Comparison of ENCODE assay signal across 8 mouse cellular contexts in the genomic region with DNA sequence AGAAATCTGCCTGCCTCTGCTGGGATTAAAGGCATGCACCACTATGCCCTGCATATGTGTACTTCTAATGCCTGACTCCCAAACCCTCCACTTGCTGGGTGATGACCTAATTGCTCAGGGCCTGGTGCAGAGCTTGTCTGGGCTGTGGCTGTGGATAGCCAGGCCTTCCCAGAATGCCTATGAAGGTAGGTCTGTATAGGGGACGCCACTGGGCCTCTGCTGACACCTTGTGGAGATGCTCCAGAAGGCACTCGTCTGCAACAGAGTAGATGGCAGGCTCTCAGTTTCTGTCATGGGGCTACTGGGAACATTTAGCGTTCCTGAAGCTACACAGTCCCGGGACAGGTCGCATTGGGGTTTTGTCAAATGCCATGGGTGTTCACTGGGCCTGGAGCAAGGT.
A peak's percentile ranks its signal among the peaks of the same experiment; 100 is the strongest.
DNase-seq lines count a peak whose midpoint lies in the region; ATAC-seq and TF ChIP-seq lines count a peak whose summit lies in the region.

No protein-coding gene starts in this region.

- intact Hi-C loops in heart, postnatal 10 days (cut with DNase I), result loop anchor here (1.0 to 10.0 kb wide), 4 partner anchors 37 to 419 kb away; no protein-coding TSS in a partner anchor

- DNase-seq in CD8-positive naive resting alpha-beta T cell, adult 2 months (ENCODE audit: low read depth in 2 of 2, low spot score in 2 of 2), result peak; percentile 57 to 68
- peak; percentile 14 for DNase-seq in c-Kit-positive CD71-positive TER-119-positive erythroid progenitor cells, embryonic 14.5 days (ENCODE audit: low spot score)
- peak; percentile 91 to 93 for DNase-seq in heart, postnatal 10 days
- peak; percentile 83 to 93 for DNase-seq in kidney, postnatal 36 days
- peak; percentile 10 for DNase-seq in liver, embryonic 13.5 days
- peak; percentile 87 for DNase-seq in stomach, postnatal 0 days (ENCODE audit: low spot score)

- no peaks in the 10 kb centered on the region for H3K36me3 ChIP-seq in forebrain, embryonic 15.5 days
- no peaks in the 10 kb centered on the region for H3K36me3 ChIP-seq in liver, embryonic 13.5 days
- H3K36me3 ChIP-seq in neural tube, embryonic 13.5 days, result no peaks in the 10 kb centered on the region
- H3K36me3 ChIP-seq in stomach, postnatal 0 days (ENCODE audit: control insufficient read depth, insufficient read depth, low read length), result no peaks in the 10 kb centered on the region

- no peaks in the 10 kb centered on the region for H3K9me3 ChIP-seq in forebrain, embryonic 15.5 days
- H3K9me3 ChIP-seq in liver, embryonic 13.5 days (replicated peaks), result no peaks in the 10 kb centered on the region
- no peaks in the 10 kb centered on the region for H3K9me3 ChIP-seq in neural tube, embryonic 13.5 days
- H3K9me3 ChIP-seq in stomach, postnatal 0 days (ENCODE audit: control insufficient read depth, low read length), result no peaks in the 10 kb centered on the region

- no peak overlapping the region for H3K27ac ChIP-seq in forebrain, embryonic 15.5 days (replicated peaks)
- no peak overlapping the region for H3K27ac ChIP-seq in liver, embryonic 13.5 days
- no peak overlapping the region for H3K27ac ChIP-seq in neural tube, embryonic 13.5 days (replicated peaks)
- H3K27ac ChIP-seq in stomach, postnatal 0 days (replicated peaks), result no peak overlapping the region

- peak; percentile 98 for TF ChIP-seq CTCF in stomach, postnatal 0 days (IDR thresholded peaks at IDR 0.05; ENCODE audit: low read depth)

- no peak for TF ChIP-seq EP300 in stomach, postnatal 0 days (optimal IDR thresholded peaks at IDR 0.05)

- WGBS in forebrain, embryonic 15.5 days, result 25% methylated on average over 5 of the region's 5 CpGs
- WGBS in liver, embryonic 13.5 days (ENCODE audit: insufficient replicate concordance), result 9% methylated on average over 5 of the region's 5 CpGs
- 13% methylated on average over 5 of the region's 5 CpGs for WGBS in neural tube, embryonic 13.5 days
- WGBS in stomach, postnatal 0 days, result 13% methylated on average over 5 of the region's 5 CpGs

- H3K4me1 ChIP-seq in forebrain, embryonic 15.5 days, result peaks cover 7% of the 10 kb centered on the region
- H3K4me1 ChIP-seq in liver, embryonic 13.5 days (replicated peaks), result no peaks in the 10 kb centered on the region
- H3K4me1 ChIP-seq in neural tube, embryonic 13.5 days (replicated peaks), result peaks cover 16% of the 10 kb centered on the region
- no peaks in the 10 kb centered on the region for H3K4me1 ChIP-seq in stomach, postnatal 0 days (replicated peaks; ENCODE audit: control insufficient read depth, insufficient read depth)

- no peak overlapping the region for H3K4me3 ChIP-seq in forebrain, embryonic 15.5 days
- H3K4me3 ChIP-seq in liver, embryonic 13.5 days (replicated peaks), result no peak overlapping the region
- H3K4me3 ChIP-seq in neural tube, embryonic 13.5 days, result no peak overlapping the region
- no peak overlapping the region for H3K4me3 ChIP-seq in stomach, postnatal 0 days (ENCODE audit: low read depth, low read length)

- H3K27me3 ChIP-seq in forebrain, embryonic 15.5 days, result no peaks in the 10 kb centered on the region
- 0 out of 2 replicates have a peak, but pooled peaks cover 3% of the 10 kb centered on the region for H3K27me3 ChIP-seq in liver, embryonic 13.5 days
- H3K27me3 ChIP-seq in neural tube, embryonic 13.5 days, result no peaks in the 10 kb centered on the region
- no peaks in the 10 kb centered on the region for H3K27me3 ChIP-seq in stomach, postnatal 0 days (ENCODE audit: control insufficient read depth, insufficient read depth, low read length)

- peak; percentile 90 for ATAC-seq in forebrain, embryonic 15.5 days (replicated peaks)
- peak; percentile 59 for ATAC-seq in liver, embryonic 13.5 days (ENCODE audit: low read depth)
- ATAC-seq in neural tube, embryonic 13.5 days (ENCODE audit: low read depth), result peak; percentile 92
- ATAC-seq in stomach, postnatal 0 days (ENCODE audit: low FRiP score, low TSS enrichment), result peak; percentile 95

- no peak overlapping the region for H3K9ac ChIP-seq in forebrain, embryonic 15.5 days (replicated peaks)
- H3K9ac ChIP-seq in liver, embryonic 13.5 days, result no peak overlapping the region
- H3K9ac ChIP-seq in neural tube, embryonic 13.5 days, result no peak overlapping the region
- H3K9ac ChIP-seq in stomach, postnatal 0 days (ENCODE audit: low read length), result no peak overlapping the region

- H3K4me2 ChIP-seq in forebrain, embryonic 15.5 days (replicated peaks), result no peak overlapping the region
- no peak overlapping the region for H3K4me2 ChIP-seq in liver, embryonic 13.5 days
- no peak overlapping the region for H3K4me2 ChIP-seq in neural tube, embryonic 13.5 days
- no peak overlapping the region for H3K4me2 ChIP-seq in stomach, postnatal 0 days (replicated peaks; ENCODE audit: low read depth)

Comparison
In these comparisons a context has a peak if more than half of its experiments do, and no peak if none do; other contexts are left out.
1. DNase-seq: peak in every context shown above with its lines; median percentile 92 in heart, postnatal 10 days; 88 in kidney, postnatal 36 days; 87 in stomach, postnatal 0 days; 62 in CD8-positive naive resting alpha-beta T cell, adult 2 months; 14 in c-Kit-positive CD71-positive TER-119-positive erythroid progenitor cells, embryonic 14.5 days; 10 in liver, embryonic 13.5 days.